Mouse (Mus musculus) liver, embryonic 14.5 days (tissue): Measurements from ENCODE around the gene Eif3c. TPM values are rescaled to one million over a fixed set of nuclear protein-coding genes. Genes with fewer than 3 reads are reported as not detected.

ENCODE experiments used
- ATAC-seq: fragments of 200-750 bp; cut with Nextera tagmentation; 2 replicates; pipeline ENCODE4 v1.8.0; 2017; ENCODE audit warnings: moderate number of reproducible peaks, mild to moderate bottlenecking, moderate library complexity; ENCODE audit not compliant: insufficient read depth
- DNase-seq, 3 experiments: peaks; one replicate each; pipeline ENCODE4 v3.0.0-alpha.2; 2012 to 2013; ENCODE audit warnings: low read depth in 3 of 3, low spot score in 3 of 3
- H3K27ac ChIP-seq: fragments of 300-500 bp; sonication (generic); 2 replicates; pipeline ENCODE4 v1.5.1; 2014; ENCODE audit warnings: moderate library complexity, mild to moderate bottlenecking, control low read depth, inconsistent platforms
- H3K27me3 ChIP-seq: fragments of 300-500 bp; sonication (generic); 2 replicates; pipeline ENCODE4 v1.6.1; 2014; ENCODE audit warnings: mild to moderate bottlenecking, low read length, moderate library complexity; ENCODE audit not compliant: control insufficient read depth, insufficient read depth
- H3K36me3 ChIP-seq: fragments of 300-500 bp; sonication (generic); replicated peaks from 2 replicates; pipeline ENCODE4 v1.6.1; 2014; ENCODE audit warnings: low read depth; ENCODE audit not compliant: control insufficient read depth, insufficient read depth
- H3K4me1 ChIP-seq, 2 experiments: fragments of 200-500 bp in 1 of 2; fragments of 300-500 bp in 1 of 2; sonication (generic) in 1 of 2; replicated peaks; 2 replicates each; pipeline ENCODE4 v1.6.1; 2012 to 2014; ENCODE audit warnings: antibody characterized with exemption in 1 of 2, inconsistent platforms in 1 of 2, low read length in 1 of 2; ENCODE audit not compliant: control insufficient read depth in 2 of 2, insufficient read depth in 2 of 2
- H3K4me2 ChIP-seq: fragments of 300-500 bp; sonication (generic); 2 replicates; pipeline ENCODE4 v1.6.1; 2014; ENCODE audit warnings: low read depth, mild to moderate bottlenecking, control low read depth, moderate library complexity
- H3K4me3 ChIP-seq, 2 experiments: fragments of 200-500 bp in 1 of 2; fragments of 300-500 bp in 1 of 2; sonication (generic) in 1 of 2; 2 replicates each; pipeline ENCODE4 v1.5.1; 2012 to 2014; ENCODE audit warnings: low read depth in 2 of 2, low read length in 2 of 2, mild to moderate bottlenecking in 2 of 2, control low read depth in 1 of 2, inconsistent platforms in 1 of 2, moderate library complexity in 1 of 2; ENCODE audit not compliant: insufficient read depth in 1 of 2
- H3K9ac ChIP-seq: fragments of 300-500 bp; sonication (generic); replicated peaks from 2 replicates; pipeline ENCODE4 v1.6.1; 2014; ENCODE audit warnings: mild to moderate bottlenecking, control low read depth, moderate library complexity
- H3K9me3 ChIP-seq: fragments of 300-500 bp; sonication (generic); 2 replicates; pipeline ENCODE4 v1.6.1; 2016; ENCODE audit warnings: low read length, mixed read lengths; ENCODE audit not compliant: control insufficient read depth
- CTCF ChIP-seq: IDR thresholded peaks from 2 replicates; pipeline ENCODE4 v1.5.1; 2016; ENCODE audit warnings: antibody characterized with exemption, low read depth, control low read depth
- EP300 ChIP-seq: IDR thresholded peaks from 2 replicates; pipeline ENCODE4 v1.6.1; 2016; ENCODE audit warnings: antibody characterized with exemption, low read depth
- WGBS: fragments of 180-500 bp; shearing (Covaris S2); extraction: QIAGEN DNeasy Blood & Tissue Kit; methylation state at CpG from one replicate; pipeline ENCODE4 v1.1.7; 2014; ENCODE audit not compliant: insufficient replicate concordance; 5-methylcytosine and 5-hydroxymethylcytosine counted together
- polyA plus RNA-seq, 2 experiments: library from polyadenylated mRNA; depleted of rRNA in 1 of 2; stranded (reverse) in 1 of 2; unstranded in 1 of 2; fragments of >200 nt; fragmentation: Nextera tagmentation in 1 of 2; extraction: Ambion mirVana in 1 of 2; gene quantifications; 2 replicates each; pipeline versions ENCODE4 v1.2.1 to v1.2.3; 2012 to 2014

The Eif3c gene
- polyA plus RNA-seq, 2 experiments, result 58.0 to 94.4 TPM

- TF ChIP-seq EP300, result no peak
- no peak overlapping the region for H3K27ac ChIP-seq
- no peaks in the 10 kb centered on the region for H3K9me3 ChIP-seq
- H3K4me1 ChIP-seq, result peaks cover 5 to 6% of the 10 kb centered on the region in 2 experiments; a peak in 3 of 4 replicates
- no peaks in the 10 kb centered on the region for H3K27me3 ChIP-seq
- 76% methylated on average over 2 of the region's 2 CpGs for WGBS
- no peak overlapping the region for H3K4me2 ChIP-seq
- H3K4me3 ChIP-seq, result no peak overlapping the region
- peaks cover 13% of the 10 kb centered on the region for H3K36me3 ChIP-seq
- ATAC-seq, result no peak
- DNase-seq, result no peak
- H3K9ac ChIP-seq, result no peak overlapping the region
Observed at GRCm38 (mm10) chr7:126504913-126505312, 61.3 kb downstream of the Eif3c start.

GRCm38 (mm10) chr7:126503273-126503878 is 62.8 kb downstream of the Eif3c start, which contains the start of gene Atxn2l:
TSS of gene Atxn2l (minus strand) at chr7:126503437.
- H3K4me3 ChIP-seq, result peak within 1 kb of the TSS; percentile 92 to 98
- H3K9me3 ChIP-seq, result no peaks in the 10 kb centered on the region
- peak; percentile 61 for TF ChIP-seq EP300
- peak; percentile 51 for TF ChIP-seq CTCF
- H3K27ac ChIP-seq, result peak within 1 kb of the TSS; percentile 95
- ATAC-seq, result peak; percentile 77
- H3K4me2 ChIP-seq, result peak within 1 kb of the TSS; percentile 81
- no peaks in the 10 kb centered on the region for H3K27me3 ChIP-seq
- WGBS, result under 1% methylated on average over 61 of the region's 72 CpGs
- peak; percentile 95 to 96 (median 95) for DNase-seq
- H3K9ac ChIP-seq, result peak within 1 kb of the TSS; percentile 97
- H3K4me1 ChIP-seq, result peaks cover 5 to 6% of the 10 kb centered on the region in 2 experiments; a peak in 3 of 4 replicates
- peaks cover 28% of the 10 kb centered on the region for H3K36me3 ChIP-seq

DNA sequence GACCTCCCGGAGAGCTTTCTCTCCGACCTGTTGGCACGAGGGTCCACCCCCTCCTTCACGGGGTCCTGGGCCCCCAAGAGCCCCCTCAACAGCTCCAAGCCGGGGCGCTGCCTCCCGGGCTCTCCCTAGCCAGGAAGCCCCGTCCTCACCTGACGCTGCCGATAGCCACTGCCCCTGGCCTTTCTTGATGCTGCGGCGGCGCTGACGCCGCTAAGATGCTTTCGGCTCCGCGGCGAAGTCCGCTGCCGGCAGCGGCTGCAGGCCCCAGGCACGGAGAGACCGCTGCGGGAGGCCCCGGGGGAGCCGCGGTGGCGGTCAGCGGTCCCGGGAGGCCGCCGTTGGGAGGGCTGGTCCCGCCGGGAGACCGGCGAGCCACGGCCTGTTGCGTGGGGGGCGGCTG is 63.5 kb downstream of the Eif3c start:
- peaks cover 34% of the 10 kb centered on the region for H3K36me3 ChIP-seq
- peak overlapping the region; percentile 92 to 98 for H3K4me3 ChIP-seq
- no peaks in the 10 kb centered on the region for H3K9me3 ChIP-seq
- H3K4me1 ChIP-seq, result peaks cover 5 to 6% of the 10 kb centered on the region in 2 experiments; a peak in 3 of 4 replicates
- H3K27ac ChIP-seq, result peak overlapping the region; percentile 95
- TF ChIP-seq EP300 (no peak), CTCF (no peak)
- peak overlapping the region; percentile 81 for H3K4me2 ChIP-seq
- DNase-seq, result peak in 1 of 3 experiments; percentile 32
- ATAC-seq, result peak; percentile 2; the same call in 1 of the 2 replicates
- peak overlapping the region; percentile 97 for H3K9ac ChIP-seq
- H3K27me3 ChIP-seq, result no peaks in the 10 kb centered on the region
- WGBS, result under 1% methylated on average over 40 of the region's 40 CpGs

GRCm38 (mm10) chr7:126502023-126502741 is 64.0 kb downstream of the Eif3c start:
- no peaks in the 10 kb centered on the region for H3K27me3 ChIP-seq
- DNase-seq (peak; percentile 86 to 90 (median 88)), ATAC-seq (peak; percentile 79)
- H3K9ac ChIP-seq, result peak overlapping the region; percentile 97
- peak overlapping the region; percentile 92 to 98 for H3K4me3 ChIP-seq
- TF ChIP-seq EP300 (peak; percentile 21; the same call in 1 of the 2 replicates), CTCF (0 out of 2 replicates have a peak, but pooled peaks have one; percentile 0)
- H3K9me3 ChIP-seq, result no peaks in the 10 kb centered on the region
- peak overlapping the region; percentile 95 for H3K27ac ChIP-seq
- H3K36me3 ChIP-seq, result peaks cover 40% of the 10 kb centered on the region
- peaks cover 5 to 6% of the 10 kb centered on the region in 2 experiments; a peak in 3 of 4 replicates for H3K4me1 ChIP-seq
- peak overlapping the region; percentile 81 for H3K4me2 ChIP-seq
- under 1% methylated on average over 54 of the region's 57 CpGs for WGBS

- Histone ChIP-seq H3K27me3 (no peaks in the 10 kb centered on the region), H3K9ac (peak overlapping the region; percentile 97), H3K36me3 (peaks cover 45% of the 10 kb centered on the region), H3K27ac (peak overlapping the region; percentile 95), H3K9me3 (no peaks in the 10 kb centered on the region), H3K4me3 (peak overlapping the region; percentile 92 to 98), H3K4me2 (peak overlapping the region; percentile 81), H3K4me1 (peaks cover 5 to 6% of the 10 kb centered on the region in 2 experiments; a peak in 3 of 4 replicates)
- no peak for TF ChIP-seq EP300
- TF ChIP-seq CTCF, result peak; percentile 21; the same call in 1 of the 2 replicates
- WGBS, result 2% methylated on average over 9 of the region's 9 CpGs
- ATAC-seq, result no peak
- no peak for DNase-seq
Observed at GRCm38 (mm10) chr7:126501684-126502022, 64.6 kb downstream of the Eif3c start.
